Mouse (Mus musculus): ENCODE results near the gene 2410002F23Rik. TPM values are rescaled to one million over a fixed set of nuclear protein-coding genes. Genes with fewer than 3 reads are reported as not detected.

2410002F23Rik gene
- polyA plus RNA-seq, 1 experiment from 2014 or later: 185 TPM

GRCm38 (mm10) chr7:44273446-44273845, 26.9 kb downstream of the 2410002F23Rik start:
- Histone ChIP-seq H3K9ac (no peak overlapping the region), H3K4me3 (replicated peaks; ENCODE audit: low read length) (no peak overlapping the region), H3K4me1 (replicated peaks; ENCODE audit: control insufficient read depth, insufficient read depth, low read length) (no peaks in the 10 kb centered on the region), H3K9me3 (ENCODE audit: control insufficient read depth, low read length) (no peaks in the 10 kb centered on the region), H3K36me3 (replicated peaks; ENCODE audit: control insufficient read depth, insufficient read depth) (no peaks in the 10 kb centered on the region), H3K4me2 (replicated peaks) (no peak overlapping the region), H3K27ac (no peak overlapping the region), H3K27me3 (ENCODE audit: control insufficient read depth, insufficient read depth, low read length) (no peaks in the 10 kb centered on the region)
- ATAC-seq (ENCODE audit: low FRiP score) (no peak), DNase-seq (ENCODE audit: low spot score) (no peak)
- 45% methylated on average over 7 of the region's 7 CpGs for WGBS

GRCm38 (mm10) chr7:44274096-44274495, 27.6 kb downstream of the 2410002F23Rik start:
- H3K27me3 ChIP-seq (ENCODE audit: control insufficient read depth, insufficient read depth, low read length): no peaks in the 10 kb centered on the region
- no peaks in the 10 kb centered on the region for H3K36me3 ChIP-seq (replicated peaks; ENCODE audit: control insufficient read depth, insufficient read depth)
- H3K4me2 ChIP-seq (replicated peaks): no peak overlapping the region
- 36% methylated on average over 11 of the region's 11 CpGs for WGBS
- no peak overlapping the region for H3K27ac ChIP-seq
- H3K4me1 ChIP-seq (replicated peaks; ENCODE audit: control insufficient read depth, insufficient read depth, low read length): no peaks in the 10 kb centered on the region
- H3K9ac ChIP-seq: no peak overlapping the region
- ATAC-seq (ENCODE audit: low FRiP score): no peak
- H3K9me3 ChIP-seq (ENCODE audit: control insufficient read depth, low read length): no peaks in the 10 kb centered on the region
- no peak for DNase-seq (ENCODE audit: low spot score)
- no peak overlapping the region for H3K4me3 ChIP-seq (replicated peaks; ENCODE audit: low read length)

DNA sequence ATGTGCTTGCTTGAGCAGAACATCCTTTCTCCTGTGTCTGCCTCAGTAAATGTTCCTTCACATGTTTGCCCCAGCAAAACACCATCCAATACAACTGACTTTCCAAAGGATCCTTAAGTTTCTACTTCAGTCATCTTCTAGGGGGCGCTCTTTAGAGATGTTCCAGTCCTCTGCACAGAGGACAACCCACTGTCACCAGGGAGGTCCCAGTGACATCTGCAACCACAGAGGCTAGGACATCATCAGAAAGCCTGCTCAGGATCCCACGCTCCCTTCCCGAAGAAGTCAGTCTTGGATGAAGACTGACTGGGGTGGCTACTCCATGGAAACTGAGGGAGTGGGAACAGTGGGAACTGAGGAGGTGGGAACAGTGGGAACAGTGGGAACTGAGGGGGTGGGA, 29.0 kb downstream of the 2410002F23Rik start:
- no peak for ATAC-seq (ENCODE audit: low FRiP score)

DNA sequence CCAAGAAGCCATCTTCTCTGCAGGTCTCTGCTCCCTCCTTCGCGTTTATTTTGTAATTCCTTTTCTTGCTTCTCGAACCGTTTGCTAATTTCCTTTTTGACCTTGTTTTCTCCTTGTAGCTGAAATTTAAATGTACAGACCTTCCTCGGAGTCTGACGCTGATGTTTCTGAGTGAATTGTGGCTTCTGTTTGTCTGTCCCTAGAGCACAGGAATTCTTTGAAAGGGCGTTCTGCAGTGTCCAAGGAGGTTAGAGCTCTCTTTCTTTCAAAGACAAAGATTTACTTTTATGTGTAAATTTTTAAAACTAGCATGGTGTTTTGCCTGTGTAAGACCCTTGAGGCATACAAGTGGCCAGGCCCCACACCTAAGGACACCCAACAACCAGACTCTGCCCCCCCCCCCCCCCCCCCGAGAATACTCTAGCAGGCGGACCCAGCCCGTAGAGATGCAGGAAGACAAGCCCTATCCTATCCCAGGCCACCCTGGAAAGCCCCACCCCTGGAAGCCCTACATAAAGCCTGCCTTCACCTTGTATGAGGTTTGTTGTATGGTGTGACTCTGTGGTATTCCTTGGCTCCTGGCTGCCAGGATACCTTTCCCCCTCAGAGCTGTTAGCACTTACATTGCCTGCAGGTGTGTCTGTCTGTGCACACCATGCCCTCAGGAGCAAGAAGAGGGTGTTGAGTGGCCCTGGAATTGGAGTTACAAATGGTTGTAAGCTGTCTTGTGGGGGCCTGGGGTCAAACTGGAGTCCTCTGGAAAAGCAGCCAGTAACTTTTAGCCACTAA, 30.1 kb downstream of the 2410002F23Rik start:
- H3K36me3 ChIP-seq (replicated peaks; ENCODE audit: control insufficient read depth, insufficient read depth): no peaks in the 10 kb centered on the region
- 68% methylated on average over 8 of the region's 10 CpGs for WGBS
- ATAC-seq (ENCODE audit: low FRiP score) (no peak), DNase-seq (ENCODE audit: low spot score) (no peak)
- H3K9ac ChIP-seq: no peak overlapping the region
- no peaks in the 10 kb centered on the region for H3K4me1 ChIP-seq (replicated peaks; ENCODE audit: control insufficient read depth, insufficient read depth, low read length)
- H3K4me3 ChIP-seq (replicated peaks; ENCODE audit: low read length): no peak overlapping the region
- H3K9me3 ChIP-seq (ENCODE audit: control insufficient read depth, low read length): no peaks in the 10 kb centered on the region
- no peaks in the 10 kb centered on the region for H3K27me3 ChIP-seq (ENCODE audit: control insufficient read depth, insufficient read depth, low read length)
- no peak overlapping the region for H3K27ac ChIP-seq
- H3K4me2 ChIP-seq (replicated peaks): no peak overlapping the region

More for the DNA sequence above, 29.0 kb downstream of the 2410002F23Rik start:
- H3K27ac ChIP-seq: no peak overlapping the region
- no peak overlapping the region for H3K9ac ChIP-seq
- no peak overlapping the region for H3K4me2 ChIP-seq (replicated peaks)
- no peaks in the 10 kb centered on the region for H3K4me1 ChIP-seq (replicated peaks; ENCODE audit: control insufficient read depth, insufficient read depth, low read length)
- no peak for DNase-seq (ENCODE audit: low spot score)
- H3K9me3 ChIP-seq (ENCODE audit: control insufficient read depth, low read length): no peaks in the 10 kb centered on the region
- 78% methylated on average over 3 of the region's 3 CpGs for WGBS
- no peaks in the 10 kb centered on the region for H3K36me3 ChIP-seq (replicated peaks; ENCODE audit: control insufficient read depth, insufficient read depth)
- H3K27me3 ChIP-seq (ENCODE audit: control insufficient read depth, insufficient read depth, low read length): no peaks in the 10 kb centered on the region
- H3K4me3 ChIP-seq (replicated peaks; ENCODE audit: low read length): no peak overlapping the region

GRCm38 (mm10) chr7:44277250-44277622, 30.7 kb downstream of the 2410002F23Rik start:
- 39% methylated on average over 2 of the region's 2 CpGs for WGBS
- Histone ChIP-seq H3K9ac (no peak overlapping the region), H3K9me3 (ENCODE audit: control insufficient read depth, low read length) (no peaks in the 10 kb centered on the region), H3K4me3 (replicated peaks; ENCODE audit: low read length) (no peak overlapping the region), H3K27ac (no peak overlapping the region), H3K27me3 (ENCODE audit: control insufficient read depth, insufficient read depth, low read length) (no peaks in the 10 kb centered on the region), H3K36me3 (replicated peaks; ENCODE audit: control insufficient read depth, insufficient read depth) (no peaks in the 10 kb centered on the region), H3K4me1 (replicated peaks; ENCODE audit: control insufficient read depth, insufficient read depth, low read length) (no peaks in the 10 kb centered on the region), H3K4me2 (replicated peaks) (no peak overlapping the region)
- no peak for ATAC-seq (ENCODE audit: low FRiP score)
- no peak for DNase-seq (ENCODE audit: low spot score)

GRCm38 (mm10) chr7:44280959-44281358, 34.4 kb downstream of the 2410002F23Rik start:
- no peaks in the 10 kb centered on the region for H3K9me3 ChIP-seq (ENCODE audit: control insufficient read depth, low read length)
- H3K4me3 ChIP-seq (replicated peaks; ENCODE audit: low read length): no peak overlapping the region
- no peak overlapping the region for H3K9ac ChIP-seq
- no peak for ATAC-seq (ENCODE audit: low FRiP score)
- no peak for DNase-seq (ENCODE audit: low spot score)
- no peak overlapping the region for H3K27ac ChIP-seq
- H3K27me3 ChIP-seq (ENCODE audit: control insufficient read depth, insufficient read depth, low read length): no peaks in the 10 kb centered on the region
- 67% methylated on average over 1 of the region's 1 CpGs for WGBS
- H3K4me2 ChIP-seq (replicated peaks): no peak overlapping the region
- H3K36me3 ChIP-seq (replicated peaks; ENCODE audit: control insufficient read depth, insufficient read depth): no peaks in the 10 kb centered on the region
- H3K4me1 ChIP-seq (replicated peaks; ENCODE audit: control insufficient read depth, insufficient read depth, low read length): no peaks in the 10 kb centered on the region

- no peak for ATAC-seq (ENCODE audit: low FRiP score)
- Histone ChIP-seq H3K36me3 (replicated peaks; ENCODE audit: control insufficient read depth, insufficient read depth) (no peaks in the 10 kb centered on the region), H3K27ac (no peak overlapping the region), H3K9me3 (ENCODE audit: control insufficient read depth, low read length) (no peaks in the 10 kb centered on the region; the same call in 1 of the 2 replicates), H3K4me1 (replicated peaks; ENCODE audit: control insufficient read depth, insufficient read depth, low read length) (no peaks in the 10 kb centered on the region), H3K9ac (no peak overlapping the region), H3K27me3 (ENCODE audit: control insufficient read depth, insufficient read depth, low read length) (no peaks in the 10 kb centered on the region), H3K4me3 (replicated peaks; ENCODE audit: low read length) (no peak overlapping the region), H3K4me2 (replicated peaks) (no peak overlapping the region)
- no peak for DNase-seq (ENCODE audit: low spot score)
- 67% methylated on average over 7 of the region's 7 CpGs for WGBS
These were observed 35.1 kb downstream of the 2410002F23Rik start for GRCm38 (mm10) chr7:44281586-44281985.

DNA sequence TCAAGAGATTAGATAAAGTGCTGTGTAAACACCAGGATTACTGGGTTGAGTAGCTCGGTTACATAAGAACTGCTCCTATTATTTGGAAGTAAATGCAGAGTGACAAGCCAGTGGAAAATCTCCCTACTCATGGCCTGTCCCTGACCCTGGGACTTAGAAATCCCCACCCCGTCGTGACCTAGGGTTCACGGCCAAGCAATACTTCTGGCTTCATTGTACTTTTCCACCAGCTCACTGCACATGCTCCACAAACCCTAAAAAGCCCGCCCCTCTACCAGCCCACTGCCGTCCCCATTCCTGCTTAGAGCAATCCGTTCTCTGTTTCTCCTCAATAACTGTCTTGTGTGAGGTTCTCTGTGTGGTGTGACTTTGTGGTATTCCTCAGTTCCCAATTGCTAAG, 41.2 kb downstream of the 2410002F23Rik start:
- H3K4me1 ChIP-seq (replicated peaks; ENCODE audit: control insufficient read depth, insufficient read depth, low read length): no peaks in the 10 kb centered on the region
- no peak overlapping the region for H3K4me3 ChIP-seq (replicated peaks; ENCODE audit: low read length)
- peaks cover 4% of the 10 kb centered on the region; the same call in 1 of the 2 replicates for H3K9me3 ChIP-seq (ENCODE audit: control insufficient read depth, low read length)
- no peaks in the 10 kb centered on the region for H3K27me3 ChIP-seq (ENCODE audit: control insufficient read depth, insufficient read depth, low read length)
- ATAC-seq (ENCODE audit: low FRiP score) (no peak), DNase-seq (ENCODE audit: low spot score) (no peak)
- WGBS: 73% methylated on average over 7 of the region's 7 CpGs
- no peak overlapping the region for H3K9ac ChIP-seq
- no peak overlapping the region for H3K27ac ChIP-seq
- no peaks in the 10 kb centered on the region for H3K36me3 ChIP-seq (replicated peaks; ENCODE audit: control insufficient read depth, insufficient read depth)
- no peak overlapping the region for H3K4me2 ChIP-seq (replicated peaks)

- H3K27ac ChIP-seq: no peak overlapping the region
- WGBS: 83% methylated on average over 4 of the region's 4 CpGs
- H3K27me3 ChIP-seq (ENCODE audit: control insufficient read depth, insufficient read depth, low read length): no peaks in the 10 kb centered on the region
- H3K4me3 ChIP-seq (replicated peaks; ENCODE audit: low read length): no peak overlapping the region
- no peaks in the 10 kb centered on the region for H3K36me3 ChIP-seq (replicated peaks; ENCODE audit: control insufficient read depth, insufficient read depth)
- H3K9me3 ChIP-seq (ENCODE audit: control insufficient read depth, low read length): peaks cover 4% of the 10 kb centered on the region; the same call in 1 of the 2 replicates
- DNase-seq (ENCODE audit: low spot score) (no peak), ATAC-seq (ENCODE audit: low FRiP score) (no peak)
- no peak overlapping the region for H3K4me2 ChIP-seq (replicated peaks)
- no peak overlapping the region for H3K9ac ChIP-seq
- no peaks in the 10 kb centered on the region for H3K4me1 ChIP-seq (replicated peaks; ENCODE audit: control insufficient read depth, insufficient read depth, low read length)
These were observed 44.5 kb downstream of the 2410002F23Rik start for GRCm38 (mm10) chr7:44290986-44291385.

All from hindbrain, embryonic 14.5 days (tissue).